Mouse (Mus musculus) limb, embryonic 13.5 days (tissue): ENCODE data around the gene Birc2. TPM values are rescaled to one million over a fixed set of nuclear protein-coding genes. Genes with fewer than 3 reads are reported as not detected.

Experiments used
- ATAC-seq: fragments of 200-750 bp; cut with Nextera tagmentation; 2 replicates; pipeline ENCODE4 v1.8.0; 2017; ENCODE audit warnings: low read depth, moderate number of reproducible peaks, moderate TSS enrichment; ENCODE audit not compliant: low FRiP score
- H3K27ac ChIP-seq: fragments of 300-500 bp; sonication (generic); 2 replicates; pipeline ENCODE4 v1.5.1; 2015; ENCODE audit warnings: inconsistent platforms, mild to moderate bottlenecking, moderate library complexity
- H3K27me3 ChIP-seq: fragments of 300-500 bp; sonication (generic); 2 replicates; pipeline ENCODE4 v1.6.1; 2015; ENCODE audit warnings: mild to moderate bottlenecking, inconsistent platforms
- H3K36me3 ChIP-seq: fragments of 300-500 bp; sonication (generic); 2 replicates; pipeline ENCODE4 v1.6.1; 2015; ENCODE audit warnings: inconsistent platforms, mild to moderate bottlenecking, moderate library complexity
- H3K4me1 ChIP-seq: fragments of 300-500 bp; sonication (generic); 2 replicates; pipeline ENCODE4 v1.6.1; 2015; ENCODE audit warnings: inconsistent platforms
- H3K4me2 ChIP-seq: fragments of 300-500 bp; sonication (generic); replicated peaks from 2 replicates; pipeline ENCODE4 v1.6.1; 2015; ENCODE audit warnings: inconsistent platforms, mild to moderate bottlenecking, moderate library complexity
- H3K4me3 ChIP-seq: fragments of 300-500 bp; sonication (generic); 2 replicates; pipeline ENCODE4 v1.5.1; 2015; ENCODE audit warnings: moderate library complexity, mild to moderate bottlenecking, inconsistent platforms
- H3K9ac ChIP-seq: fragments of 300-500 bp; sonication (generic); 2 replicates; pipeline ENCODE4 v1.6.1; 2015; ENCODE audit warnings: mild to moderate bottlenecking, inconsistent platforms
- H3K9me3 ChIP-seq: fragments of 300-500 bp; sonication (generic); 2 replicates; pipeline ENCODE4 v1.6.1; 2016; ENCODE audit warnings: inconsistent platforms
- WGBS: fragments of 180-500 bp; shearing (Covaris S2); methylation state at CpG from one replicate; pipeline ENCODE4 v1.1.7; 2015; 5-methylcytosine and 5-hydroxymethylcytosine counted together
- polyA plus RNA-seq: library from polyadenylated mRNA; unstranded; fragments of >200 nt; fragmentation: Nextera tagmentation; extraction: Ambion mirVana; gene quantifications from 2 replicates; pipeline ENCODE4 v1.2.1, GENCODE M21; 2015

The Birc2 gene
- polyA plus RNA-seq, 1 experiment from 2014 or later = 43.5 TPM

DNA sequence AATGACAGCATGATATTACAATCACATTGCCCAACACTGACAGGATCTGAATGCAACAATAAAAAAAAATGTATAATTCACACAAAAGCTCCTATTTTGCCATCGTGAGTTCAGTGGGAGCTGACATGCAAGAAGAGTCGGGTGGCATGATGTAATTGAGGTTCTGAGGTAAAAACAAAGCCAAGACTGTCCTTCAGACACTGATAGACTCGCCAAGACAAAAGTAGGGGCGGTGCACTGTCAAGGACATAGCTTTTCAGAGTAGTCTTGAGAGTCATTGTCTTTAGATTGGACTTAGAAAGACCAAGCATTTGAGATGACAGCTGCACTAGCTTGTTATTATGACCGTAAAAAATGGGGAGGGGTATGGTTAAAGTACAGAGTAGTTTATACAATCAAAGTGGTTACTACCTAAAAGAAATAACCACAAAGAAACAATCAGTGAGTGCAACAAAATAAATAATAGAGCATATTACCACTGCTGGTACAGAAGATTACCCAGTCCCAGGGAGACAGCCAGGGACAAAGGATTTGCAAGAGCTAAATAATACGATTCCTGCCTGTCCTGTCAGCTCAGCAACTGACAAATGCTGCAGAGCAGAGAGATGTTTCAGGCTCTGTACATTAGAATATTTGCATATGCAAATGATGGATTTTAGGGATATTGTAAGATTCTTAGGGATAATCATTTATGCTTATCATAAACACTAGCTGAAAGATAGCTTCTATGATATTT is 40.6 kb downstream of the Birc2 start:
- Histone ChIP-seq H3K27ac (no peak overlapping the region), H3K27me3 (no peaks in the 10 kb centered on the region)
- 80% methylated on average over 6 of the region's 6 CpGs for WGBS

DNA sequence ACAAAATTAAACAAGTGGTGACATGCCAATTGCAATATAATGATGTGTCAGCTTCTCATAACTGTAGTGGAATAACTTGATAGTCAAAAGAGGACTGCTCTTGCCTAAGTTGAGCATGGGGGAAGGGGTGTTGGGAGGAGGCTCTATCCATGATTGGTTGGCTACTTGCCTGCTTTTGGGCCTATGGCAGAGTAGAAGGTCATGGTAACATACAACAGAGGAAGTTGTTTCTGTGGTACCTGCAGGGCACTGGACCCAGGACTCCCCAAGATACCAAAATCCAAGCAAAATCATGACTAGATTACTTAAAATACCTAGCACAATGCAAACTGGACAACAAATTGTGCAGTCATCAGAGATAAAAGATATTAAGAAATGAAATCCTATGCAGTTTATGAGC is 41.3 kb downstream of the Birc2 start:
- Histone ChIP-seq H3K27ac (no peak overlapping the region), H3K27me3 (no peaks in the 10 kb centered on the region), H3K9me3 (no peaks in the 10 kb centered on the region), H3K36me3 (peaks cover 31% of the 10 kb centered on the region), H3K4me3 (no peak overlapping the region), H3K4me2 (no peak overlapping the region), H3K4me1 (no peaks in the 10 kb centered on the region), H3K9ac (no peak overlapping the region)
- no peak for ATAC-seq

More for the DNA sequence above, 40.6 kb downstream of the Birc2 start:
- H3K4me2 ChIP-seq = no peak overlapping the region
- no peak overlapping the region for H3K9ac ChIP-seq
- H3K4me1 ChIP-seq = no peaks in the 10 kb centered on the region
- H3K36me3 ChIP-seq = peaks cover 24% of the 10 kb centered on the region
- no peak for ATAC-seq
- H3K9me3 ChIP-seq = no peaks in the 10 kb centered on the region
- no peak overlapping the region for H3K4me3 ChIP-seq

DNA sequence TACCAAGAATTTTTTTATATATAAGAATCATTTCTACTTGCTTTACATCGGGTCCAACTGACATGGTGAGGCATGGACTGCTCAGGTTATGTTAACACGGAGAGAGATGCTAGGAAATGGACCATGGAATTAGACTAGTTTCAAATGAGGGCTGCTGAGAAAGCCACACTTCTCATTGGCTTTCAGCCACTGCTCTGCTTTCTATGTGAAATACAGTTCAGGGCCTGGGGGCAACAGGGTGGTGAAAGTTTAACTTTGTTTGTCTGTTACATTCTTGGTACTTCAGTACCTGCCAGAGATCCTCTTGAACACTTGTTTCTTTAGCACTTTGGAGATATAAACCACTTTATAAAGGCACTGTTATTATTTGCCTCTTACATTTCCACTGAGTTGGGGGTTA is 43.3 kb downstream of the Birc2 start:
- WGBS = 84% methylated on average over 2 of the region's 2 CpGs
- peaks cover 35% of the 10 kb centered on the region for H3K36me3 ChIP-seq
- ATAC-seq = no peak
- no peak overlapping the region for H3K4me3 ChIP-seq
- H3K9me3 ChIP-seq = no peaks in the 10 kb centered on the region
- no peak overlapping the region for H3K9ac ChIP-seq
- no peaks in the 10 kb centered on the region for H3K27me3 ChIP-seq
- 0 out of 2 replicates have a peak, but pooled peaks cover 3% of the 10 kb centered on the region for H3K4me1 ChIP-seq
- no peak overlapping the region for H3K27ac ChIP-seq
- H3K4me2 ChIP-seq = no peak overlapping the region

- ATAC-seq = no peak
- Histone ChIP-seq H3K4me2 (no peak overlapping the region), H3K27ac (no peak overlapping the region), H3K9me3 (no peaks in the 10 kb centered on the region), H3K4me1 (0 out of 2 replicates have a peak, but pooled peaks cover 6% of the 10 kb centered on the region), H3K4me3 (no peak overlapping the region), H3K9ac (no peak overlapping the region), H3K27me3 (no peaks in the 10 kb centered on the region), H3K36me3 (peaks cover 35% of the 10 kb centered on the region)
- WGBS = 92% methylated on average over 11 of the region's 11 CpGs
Observed at GRCm38 (mm10) chr9:7790580-7791084, 46.2 kb downstream of the Birc2 start.

DNA sequence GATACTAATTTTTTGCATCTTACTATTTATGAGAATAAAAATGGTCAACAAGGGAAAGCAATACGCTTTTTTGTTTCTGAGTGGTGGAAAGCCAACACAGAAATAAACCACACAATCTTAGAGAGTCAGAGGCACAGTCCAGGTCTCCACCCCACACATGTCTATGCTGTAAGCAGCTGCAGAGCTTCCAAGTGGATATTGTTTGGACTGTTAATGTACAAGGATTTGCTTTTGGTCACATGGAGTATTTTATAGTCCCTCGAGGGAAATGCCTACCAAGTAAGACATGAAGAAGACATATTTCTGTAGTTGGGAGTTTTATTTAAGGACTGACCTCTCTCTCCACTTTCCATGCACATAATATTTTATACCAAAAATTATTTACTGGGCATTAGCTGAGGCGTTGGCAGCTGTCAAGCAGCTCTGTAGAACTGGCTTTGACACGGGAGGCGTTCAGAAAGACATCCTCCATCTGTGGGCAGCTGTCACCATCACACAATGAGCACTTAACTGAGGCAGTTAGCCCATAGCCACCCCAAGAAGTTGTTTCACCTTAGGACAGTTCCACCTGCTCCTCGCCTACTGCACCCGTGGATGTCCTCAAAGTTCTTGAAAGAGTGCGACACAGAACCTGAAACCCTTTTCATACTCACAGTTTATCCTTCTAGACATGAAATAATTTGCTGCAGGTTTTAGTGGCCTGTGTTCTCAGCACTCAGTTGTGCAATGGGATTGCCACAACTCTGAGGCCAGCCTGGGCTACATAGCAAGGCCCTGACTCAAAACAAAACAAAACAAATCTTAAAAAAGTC is 46.9 kb downstream of the Birc2 start:
- no peak overlapping the region for H3K27ac ChIP-seq
- no peak overlapping the region for H3K4me3 ChIP-seq
- no peak overlapping the region for H3K4me2 ChIP-seq
- no peak overlapping the region for H3K9ac ChIP-seq
- H3K4me1 ChIP-seq = 0 out of 2 replicates have a peak, but pooled peaks cover 6% of the 10 kb centered on the region
- 81% methylated on average over 8 of the region's 8 CpGs for WGBS
- peaks cover 40% of the 10 kb centered on the region for H3K36me3 ChIP-seq
- H3K27me3 ChIP-seq = no peaks in the 10 kb centered on the region
- peak; percentile 69 for ATAC-seq
- H3K9me3 ChIP-seq = no peaks in the 10 kb centered on the region

GRCm38 (mm10) chr9:7788411-7788810 is 48.5 kb downstream of the Birc2 start:
- Histone ChIP-seq H3K4me1 (peaks cover 9% of the 10 kb centered on the region; the same call in 1 of the 2 replicates), H3K4me3 (no peak overlapping the region), H3K27me3 (no peaks in the 10 kb centered on the region), H3K27ac (no peak overlapping the region), H3K36me3 (peaks cover 39% of the 10 kb centered on the region), H3K4me2 (no peak overlapping the region), H3K9ac (no peak overlapping the region), H3K9me3 (no peaks in the 10 kb centered on the region)
- ATAC-seq = no peak
- 85% methylated on average over 6 of the region's 6 CpGs for WGBS

DNA sequence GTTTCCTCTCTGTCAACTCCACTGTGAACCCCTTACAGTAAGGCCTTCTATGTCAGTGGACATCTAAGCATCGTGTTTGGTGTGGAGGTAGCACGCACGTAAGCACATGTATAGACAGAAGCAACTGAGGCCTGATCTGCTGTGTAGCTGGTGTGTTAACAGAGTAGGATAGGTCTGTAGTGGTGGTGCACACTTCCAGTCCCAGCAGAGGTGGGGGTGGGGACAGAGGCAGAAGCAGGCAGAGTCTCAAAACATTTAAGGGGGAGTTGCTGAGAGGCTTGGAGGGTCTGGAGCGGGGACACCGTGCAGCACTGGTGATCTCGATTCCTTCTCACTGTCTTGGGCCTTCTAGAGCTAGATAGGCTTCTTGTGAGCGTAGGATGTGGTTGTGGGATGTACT is 50.8 kb downstream of the Birc2 start:
- Histone ChIP-seq H3K4me3 (no peak overlapping the region), H3K4me2 (no peak overlapping the region), H3K4me1 (peaks cover 9% of the 10 kb centered on the region; the same call in 1 of the 2 replicates), H3K9ac (no peak overlapping the region), H3K36me3 (peaks cover 28% of the 10 kb centered on the region), H3K27me3 (no peaks in the 10 kb centered on the region), H3K27ac (no peak overlapping the region), H3K9me3 (0 out of 2 replicates have a peak, but pooled peaks cover 3% of the 10 kb centered on the region)
- no peak for ATAC-seq
- 95% methylated on average over 7 of the region's 7 CpGs for WGBS

DNA sequence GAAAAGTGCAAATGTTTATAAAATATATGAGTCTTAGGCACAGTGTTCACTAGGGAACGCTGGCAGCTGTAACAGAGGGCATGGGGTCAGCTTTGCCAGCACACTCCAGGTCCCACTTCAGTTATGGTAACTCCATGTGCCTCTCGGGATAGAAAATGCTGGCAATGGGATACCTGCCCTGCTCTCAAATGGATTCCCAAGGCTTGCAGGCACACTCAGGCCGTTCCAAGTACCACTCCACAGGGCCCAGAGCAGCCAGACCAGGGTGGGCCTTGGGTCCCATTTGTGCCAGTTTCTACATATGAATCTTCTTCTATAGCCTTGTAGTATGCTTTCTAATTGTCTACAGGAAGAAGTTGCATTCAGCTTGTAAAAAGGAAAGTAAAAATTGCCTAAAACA is 51.5 kb downstream of the Birc2 start:
- ATAC-seq = no peak
- H3K9me3 ChIP-seq = 0 out of 2 replicates have a peak, but pooled peaks cover 3% of the 10 kb centered on the region
- peak overlapping the region; percentile 29; the same call in 1 of the 2 replicates for H3K27ac ChIP-seq
- WGBS = 80% methylated on average over 3 of the region's 3 CpGs
- H3K27me3 ChIP-seq = no peaks in the 10 kb centered on the region
- H3K4me2 ChIP-seq = no peak overlapping the region
- no peak overlapping the region for H3K4me3 ChIP-seq
- peaks cover 9% of the 10 kb centered on the region; the same call in 1 of the 2 replicates for H3K4me1 ChIP-seq
- no peak overlapping the region for H3K9ac ChIP-seq
- peaks cover 22% of the 10 kb centered on the region for H3K36me3 ChIP-seq

- Histone ChIP-seq H3K4me2 (no peak overlapping the region), H3K4me1 (peaks cover 9% of the 10 kb centered on the region; the same call in 1 of the 2 replicates), H3K27me3 (no peaks in the 10 kb centered on the region), H3K27ac (no peak overlapping the region), H3K9me3 (0 out of 2 replicates have a peak, but pooled peaks cover 3% of the 10 kb centered on the region), H3K9ac (no peak overlapping the region), H3K4me3 (no peak overlapping the region), H3K36me3 (peaks cover 22% of the 10 kb centered on the region)
- ATAC-seq = peak; percentile 81
- 46% methylated on average over 1 of the region's 1 CpGs for WGBS
Observed at GRCm38 (mm10) chr9:7784615-7785012, 52.2 kb downstream of the Birc2 start.

GRCm38 (mm10) chr9:7783823-7784614 is 52.8 kb downstream of the Birc2 start:
- H3K4me2 ChIP-seq = no peak overlapping the region
- 81% methylated on average over 15 of the region's 15 CpGs for WGBS
- H3K4me1 ChIP-seq = peaks cover 9% of the 10 kb centered on the region; the same call in 1 of the 2 replicates
- H3K27ac ChIP-seq = peak overlapping the region; percentile 10; the same call in 1 of the 2 replicates
- no peak overlapping the region for H3K4me3 ChIP-seq
- peak; percentile 52 for ATAC-seq
- 0 out of 2 replicates have a peak, but pooled peaks cover 3% of the 10 kb centered on the region for H3K9me3 ChIP-seq
- H3K9ac ChIP-seq = no peak overlapping the region
- no peaks in the 10 kb centered on the region for H3K27me3 ChIP-seq
- H3K36me3 ChIP-seq = peaks cover 25% of the 10 kb centered on the region

DNA sequence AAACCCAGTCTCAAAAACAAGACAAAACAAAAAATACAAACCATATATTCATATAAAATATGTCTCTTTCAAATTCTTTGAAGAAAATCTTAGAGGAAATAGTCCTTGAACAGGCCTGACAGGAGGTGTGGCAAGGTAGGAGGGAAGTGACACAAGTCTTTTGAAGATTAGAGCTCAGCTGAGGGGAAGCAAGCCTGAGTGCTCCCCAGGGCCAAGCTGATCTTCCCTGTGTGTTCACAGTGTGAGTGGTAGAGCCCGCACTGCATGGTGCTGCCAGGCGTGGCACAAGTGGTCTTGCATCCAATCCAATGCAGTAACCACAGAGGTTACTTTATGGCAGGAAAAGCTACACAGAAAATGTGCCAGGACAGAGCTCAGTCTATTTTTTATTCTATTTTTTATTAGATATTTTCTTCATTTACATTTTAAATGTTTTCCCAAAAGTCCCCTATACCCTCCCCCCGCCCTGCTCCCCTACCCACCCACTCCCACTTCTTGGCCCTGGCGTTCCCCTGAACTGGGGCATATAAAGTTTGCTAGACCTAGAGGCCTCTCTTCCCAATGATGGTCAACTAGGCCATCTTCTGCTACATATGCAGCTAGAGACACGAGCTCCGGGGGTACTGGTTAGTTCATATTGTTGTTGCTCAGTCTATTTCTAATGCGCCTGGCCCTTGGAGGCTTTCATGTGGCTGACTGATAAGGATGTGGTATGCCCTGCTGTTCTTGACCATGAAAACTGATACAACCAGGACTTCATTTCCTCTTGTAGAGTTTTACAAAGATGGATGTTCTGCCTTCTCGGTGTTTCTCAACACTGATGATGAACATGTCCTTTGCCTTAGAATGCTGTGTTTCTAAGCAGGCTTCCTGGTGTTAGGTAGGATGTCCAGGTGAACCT is 56.4 kb downstream of the Birc2 start:
- no peak for ATAC-seq
- WGBS = 89% methylated on average over 8 of the region's 8 CpGs
- no peak overlapping the region for H3K4me3 ChIP-seq
- H3K4me2 ChIP-seq = no peak overlapping the region
- no peaks in the 10 kb centered on the region for H3K27me3 ChIP-seq
- H3K9me3 ChIP-seq = 0 out of 2 replicates have a peak, but pooled peaks cover 3% of the 10 kb centered on the region
- H3K27ac ChIP-seq = no peak overlapping the region
- H3K9ac ChIP-seq = no peak overlapping the region
- peaks cover 35% of the 10 kb centered on the region for H3K36me3 ChIP-seq
- H3K4me1 ChIP-seq = peaks cover 3% of the 10 kb centered on the region; the same call in 1 of the 2 replicates
